Mouse (Mus musculus): ENCODE measurements at regions not wholly inside any gene's neighbourhood (a gene's known extent, or its start where the extent isn't known, plus 50 kb on each side); places are given as distances from the start of the nearest gene placed in this dataset.
A peak's percentile ranks its signal among the peaks of the same experiment; 100 is the strongest.

- Histone ChIP-seq H3K27me3 (ENCODE audit: poor library complexity, severe bottlenecking) (peaks cover 4% of the 10 kb centered on the region; the same call in 1 of the 2 replicates), H3K36me3 (replicated peaks) (no peaks in the 10 kb centered on the region), H3K27ac (no peak overlapping the region), H3K4me1 (peaks cover 48% of the 10 kb centered on the region), H3K9me3 (0 out of 2 replicates have a peak, but pooled peaks cover 4% of the 10 kb centered on the region), H3K4me3 (no peak overlapping the region)
- WGBS: 80% methylated on average over 5 of the region's 5 CpGs
- DNase-seq (ENCODE audit: extremely low spot score, low spot score): no peak
Observed at GRCm38 (mm10) chr13:44421922-44422321, 307.4 kb upstream of the Jarid2 start.

GRCm38 (mm10) chr13:44430492-44430891, 298.8 kb upstream of the Jarid2 start:
- 89% methylated on average over 8 of the region's 8 CpGs for WGBS
- no peak for DNase-seq (ENCODE audit: extremely low spot score, low spot score)
- Histone ChIP-seq H3K4me1 (peaks cover 14% of the 10 kb centered on the region; the same call in 1 of the 2 replicates), H3K27ac (no peak overlapping the region), H3K4me3 (no peak overlapping the region), H3K9me3 (no peaks in the 10 kb centered on the region), H3K27me3 (ENCODE audit: poor library complexity, severe bottlenecking) (no peaks in the 10 kb centered on the region), H3K36me3 (replicated peaks) (no peaks in the 10 kb centered on the region)

GRCm38 (mm10) chr13:44437709-44438108, 291.6 kb upstream of the Jarid2 start:
- 89% methylated on average over 1 of the region's 1 CpGs for WGBS
- no peaks in the 10 kb centered on the region for H3K27me3 ChIP-seq (ENCODE audit: poor library complexity, severe bottlenecking)
- no peaks in the 10 kb centered on the region for H3K4me1 ChIP-seq
- H3K9me3 ChIP-seq: peaks cover 8% of the 10 kb centered on the region; the same call in 1 of the 2 replicates
- no peaks in the 10 kb centered on the region for H3K36me3 ChIP-seq (replicated peaks)
- no peak overlapping the region for H3K4me3 ChIP-seq
- no peak overlapping the region for H3K27ac ChIP-seq
- DNase-seq (ENCODE audit: extremely low spot score, low spot score): no peak

- 89% methylated on average over 3 of the region's 3 CpGs for WGBS
- Histone ChIP-seq H3K27me3 (ENCODE audit: poor library complexity, severe bottlenecking) (no peaks in the 10 kb centered on the region), H3K36me3 (replicated peaks) (no peaks in the 10 kb centered on the region), H3K9me3 (peaks cover 8% of the 10 kb centered on the region; the same call in 1 of the 2 replicates), H3K4me1 (no peaks in the 10 kb centered on the region), H3K4me3 (no peak overlapping the region), H3K27ac (no peak overlapping the region)
- DNase-seq (ENCODE audit: extremely low spot score, low spot score): no peak
Observed at GRCm38 (mm10) chr13:44441061-44441460, 288.2 kb upstream of the Jarid2 start.

GRCm38 (mm10) chr13:44449216-44449830, 280.0 kb upstream of the Jarid2 start:
- no peaks in the 10 kb centered on the region for H3K36me3 ChIP-seq (replicated peaks)
- H3K4me3 ChIP-seq: no peak overlapping the region
- no peak overlapping the region for H3K27ac ChIP-seq
- no peaks in the 10 kb centered on the region for H3K27me3 ChIP-seq (ENCODE audit: poor library complexity, severe bottlenecking)
- 93% methylated on average over 1 of the region's 1 CpGs for WGBS
- H3K4me1 ChIP-seq: peaks cover 15% of the 10 kb centered on the region
- peaks cover 19% of the 10 kb centered on the region; the same call in 1 of the 2 replicates for H3K9me3 ChIP-seq
- no peak for DNase-seq (ENCODE audit: extremely low spot score, low spot score)

GRCm38 (mm10) chr13:44451224-44451623, 278.1 kb upstream of the Jarid2 start:
- Histone ChIP-seq H3K27me3 (ENCODE audit: poor library complexity, severe bottlenecking) (no peaks in the 10 kb centered on the region), H3K9me3 (peaks cover 19% of the 10 kb centered on the region; the same call in 1 of the 2 replicates), H3K4me1 (peaks cover 27% of the 10 kb centered on the region), H3K36me3 (replicated peaks) (no peaks in the 10 kb centered on the region), H3K4me3 (no peak overlapping the region), H3K27ac (no peak overlapping the region)
- 91% methylated on average over 5 of the region's 5 CpGs for WGBS
- no peak for DNase-seq (ENCODE audit: extremely low spot score, low spot score)

- no peaks in the 10 kb centered on the region for H3K36me3 ChIP-seq (replicated peaks)
- peak overlapping the region; percentile 53; the same call in 1 of the 2 replicates for H3K27ac ChIP-seq
- peaks cover 17% of the 10 kb centered on the region; the same call in 1 of the 2 replicates for H3K9me3 ChIP-seq
- peaks cover 28% of the 10 kb centered on the region for H3K4me1 ChIP-seq
- H3K27me3 ChIP-seq (ENCODE audit: poor library complexity, severe bottlenecking): no peaks in the 10 kb centered on the region
- 88% methylated on average over 7 of the region's 7 CpGs for WGBS
- DNase-seq (ENCODE audit: extremely low spot score, low spot score): no peak
- H3K4me3 ChIP-seq: no peak overlapping the region
Observed at GRCm38 (mm10) chr13:44453131-44453530, 276.1 kb upstream of the Jarid2 start.

GRCm38 (mm10) chr13:44454136-44454535, 275.1 kb upstream of the Jarid2 start:
- 48% methylated on average over 9 of the region's 9 CpGs for WGBS
- Histone ChIP-seq H3K36me3 (replicated peaks) (no peaks in the 10 kb centered on the region), H3K27ac (peak overlapping the region; percentile 53), H3K9me3 (0 out of 2 replicates have a peak, but pooled peaks cover 15% of the 10 kb centered on the region), H3K4me3 (no peak overlapping the region), H3K4me1 (peaks cover 39% of the 10 kb centered on the region), H3K27me3 (ENCODE audit: poor library complexity, severe bottlenecking) (no peaks in the 10 kb centered on the region)
- DNase-seq (ENCODE audit: extremely low spot score, low spot score): no peak

GRCm38 (mm10) chr13:44455193-44455592, 274.1 kb upstream of the Jarid2 start:
- Histone ChIP-seq H3K36me3 (replicated peaks) (no peaks in the 10 kb centered on the region), H3K4me1 (peaks cover 48% of the 10 kb centered on the region), H3K27ac (peak overlapping the region; percentile 58), H3K27me3 (ENCODE audit: poor library complexity, severe bottlenecking) (no peaks in the 10 kb centered on the region), H3K9me3 (0 out of 2 replicates have a peak, but pooled peaks cover 7% of the 10 kb centered on the region), H3K4me3 (no peak overlapping the region)
- no peak for DNase-seq (ENCODE audit: extremely low spot score, low spot score)
- 70% methylated on average over 5 of the region's 5 CpGs for WGBS

GRCm38 (mm10) chr13:44458744-44459143, 270.5 kb upstream of the Jarid2 start:
- Histone ChIP-seq H3K36me3 (replicated peaks) (no peaks in the 10 kb centered on the region), H3K4me3 (no peak overlapping the region), H3K27me3 (ENCODE audit: poor library complexity, severe bottlenecking) (no peaks in the 10 kb centered on the region), H3K4me1 (peaks cover 39% of the 10 kb centered on the region), H3K27ac (peak overlapping the region; percentile 84), H3K9me3 (peaks cover 10% of the 10 kb centered on the region)
- DNase-seq (ENCODE audit: extremely low spot score, low spot score): no peak
- WGBS: 23% methylated on average over 3 of the region's 3 CpGs

GRCm38 (mm10) chr13:44459148-44459547, 270.1 kb upstream of the Jarid2 start:
- Histone ChIP-seq H3K4me1 (peaks cover 35% of the 10 kb centered on the region), H3K27me3 (ENCODE audit: poor library complexity, severe bottlenecking) (no peaks in the 10 kb centered on the region), H3K9me3 (peaks cover 10% of the 10 kb centered on the region), H3K4me3 (no peak overlapping the region), H3K27ac (peak overlapping the region; percentile 84), H3K36me3 (replicated peaks) (no peaks in the 10 kb centered on the region)
- DNase-seq (ENCODE audit: extremely low spot score, low spot score): peak; percentile 52
- 19% methylated on average over 4 of the region's 4 CpGs for WGBS

GRCm38 (mm10) chr13:44463675-44464074, 265.6 kb upstream of the Jarid2 start:
- Histone ChIP-seq H3K9me3 (peaks cover 10% of the 10 kb centered on the region), H3K4me3 (no peak overlapping the region), H3K27ac (0 out of 2 replicates have a peak overlapping the region, but pooled peaks have one; percentile 15), H3K27me3 (ENCODE audit: poor library complexity, severe bottlenecking) (no peaks in the 10 kb centered on the region), H3K4me1 (peaks cover 16% of the 10 kb centered on the region), H3K36me3 (replicated peaks) (no peaks in the 10 kb centered on the region)
- DNase-seq (ENCODE audit: extremely low spot score, low spot score): no peak
- WGBS: 97% methylated on average over 4 of the region's 4 CpGs

GRCm38 (mm10) chr13:44465567-44465966, 263.7 kb upstream of the Jarid2 start:
- no peak overlapping the region for H3K4me3 ChIP-seq
- no peak for DNase-seq (ENCODE audit: extremely low spot score, low spot score)
- H3K27ac ChIP-seq: no peak overlapping the region
- H3K27me3 ChIP-seq (ENCODE audit: poor library complexity, severe bottlenecking): no peaks in the 10 kb centered on the region
- WGBS: 90% methylated on average over 7 of the region's 7 CpGs
- peaks cover 10% of the 10 kb centered on the region for H3K9me3 ChIP-seq
- H3K4me1 ChIP-seq: peaks cover 9% of the 10 kb centered on the region; the same call in 1 of the 2 replicates
- no peaks in the 10 kb centered on the region for H3K36me3 ChIP-seq (replicated peaks)
